Mouse (Mus musculus): ENCODE measurements around the gene Map2k3. TPM values are rescaled to one million over a fixed set of nuclear protein-coding genes. Genes with fewer than 3 reads are reported as not detected.

Gene Map2k3
- total and polyA plus RNA-seq, 3 experiments = 73.2 to 132 (median 111) TPM

DNA sequence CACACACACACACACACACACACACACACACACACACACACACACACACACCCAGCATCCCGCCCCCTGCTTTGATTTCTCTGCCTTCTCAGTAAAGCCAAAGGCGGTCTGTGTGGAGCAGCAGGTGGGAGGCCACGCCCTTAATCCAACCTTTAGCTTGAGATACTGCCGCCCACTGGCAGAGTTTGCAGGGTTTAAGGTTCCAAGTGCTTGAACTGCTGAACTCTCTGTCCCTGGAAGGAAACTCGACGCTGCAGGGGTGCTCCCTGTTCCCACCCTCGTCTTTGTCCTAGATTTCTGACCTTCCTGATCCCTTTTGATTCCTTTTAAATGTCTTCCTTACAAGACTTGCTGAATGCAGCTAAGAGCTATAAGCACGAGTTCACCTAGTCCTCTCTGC, 44.9 kb downstream of the Map2k3 start (continued):
- TF ChIP-seq ELF1 (IDR thresholded peaks at IDR 0.05; ENCODE audit: low read depth, low read length) = no peak
- peak in 2 of 3 experiments; percentile 46 to 59; a peak in 4 of 6 replicates for TF ChIP-seq CTCF (IDR thresholded peaks at IDR 0.05 in 2 of 3, conservative IDR thresholded peaks at IDR 0.05 in 1 of 3; ENCODE audit: control insufficient read depth in 1 of 3, insufficient read depth in 1 of 3, low read depth in 2 of 3, low read length in 3 of 3, poor library complexity in 1 of 3, severe bottlenecking in 1 of 3)
- no peak for TF ChIP-seq USF2 (IDR thresholded peaks at IDR 0.05; ENCODE audit: borderline replicate concordance in 1 of 2, insufficient read depth in 1 of 2, low read depth in 1 of 2, low read length in 2 of 2)
- TF ChIP-seq POLR2AphosphoS2 (IDR thresholded peaks at IDR 0.05; ENCODE audit: low read length) = no peak

DNA sequence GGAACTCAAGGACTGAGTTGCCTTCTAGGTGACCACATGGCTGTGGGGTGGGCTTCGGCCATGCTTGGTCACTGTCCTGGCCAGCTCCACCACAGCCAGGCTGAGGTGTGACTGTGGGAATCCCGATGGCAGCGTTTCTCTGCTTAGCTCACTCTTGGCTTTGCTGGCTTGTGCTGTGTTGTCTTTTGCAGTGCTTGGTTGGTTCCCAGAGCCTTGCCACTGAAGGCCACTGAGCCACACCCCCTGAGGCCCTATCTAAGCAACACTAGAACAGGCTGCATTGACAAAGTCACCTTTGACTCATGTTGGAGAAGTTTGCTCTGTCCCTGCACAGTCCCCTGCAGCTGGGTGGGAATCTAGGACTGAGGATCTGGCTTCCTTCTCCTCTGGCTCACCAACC, 45.3 kb downstream of the Map2k3 start:
- H3K27me3 ChIP-seq (ENCODE audit: control insufficient read depth in 1 of 2, insufficient read depth in 2 of 2, low read length in 2 of 2) = peaks cover 2 to 11% of the 10 kb centered on the region in 2 experiments; a peak in 3 of 4 replicates
- no peak for DNase-seq (ENCODE audit: low read depth, low spot score)
- H3K36me3 ChIP-seq (ENCODE audit: control insufficient read depth in 1 of 2, insufficient read depth in 2 of 2, low read length in 2 of 2) = no peaks in the 10 kb centered on the region
- H3K9ac ChIP-seq (ENCODE audit: control insufficient read depth, low read depth, low read length, poor library complexity, severe bottlenecking) = no peak overlapping the region
- TF ChIP-seq RCOR1 (IDR thresholded peaks at IDR 0.05; ENCODE audit: low read depth, low read length) (no peak), MAZ (IDR thresholded peaks at IDR 0.05; ENCODE audit: low read depth, low read length) (no peak), ZKSCAN1 (IDR thresholded peaks at IDR 0.05; ENCODE audit: low read depth, low read length) (no peak), ZNF384 (IDR thresholded peaks at IDR 0.05; ENCODE audit: low read depth, low read length) (no peak), GABPA (IDR thresholded peaks at IDR 0.05; ENCODE audit: low read depth, low read length) (no peak), POLR2AphosphoS2 (IDR thresholded peaks at IDR 0.05; ENCODE audit: low read length) (no peak), ZC3H11A (IDR thresholded peaks at IDR 0.05; ENCODE audit: low read depth, low read length) (no peak), POLR2A (IDR thresholded peaks at IDR 0.05; ENCODE audit: control insufficient read depth in 1 of 2, insufficient read depth in 1 of 2, low read depth in 1 of 2, low read length in 2 of 2, poor library complexity in 1 of 2) (no peak), JUND (IDR thresholded peaks at IDR 0.05; ENCODE audit: low read depth, low read length) (no peak), HCFC1 (IDR thresholded peaks at IDR 0.05; ENCODE audit: low read depth, low read length) (no peak)
- no peaks in the 10 kb centered on the region for H3K9me3 ChIP-seq (replicated peaks; ENCODE audit: insufficient read depth, low read length)
- H3K79me2 ChIP-seq (ENCODE audit: control insufficient read depth, insufficient read depth, low read length, poor library complexity) = no peaks in the 10 kb centered on the region
- no peak overlapping the region for H3K4me3 ChIP-seq (ENCODE audit: control insufficient read depth in 1 of 2, insufficient read depth in 1 of 2, low read depth in 2 of 2, low read length in 2 of 2)
- H3K27ac ChIP-seq (ENCODE audit: control insufficient read depth, low read depth, low read length) = no peak overlapping the region
- H3K4me1 ChIP-seq (ENCODE audit: control insufficient read depth in 1 of 2, insufficient read depth in 2 of 2, low read length in 2 of 2) = no peaks in the 10 kb centered on the region

DNA sequence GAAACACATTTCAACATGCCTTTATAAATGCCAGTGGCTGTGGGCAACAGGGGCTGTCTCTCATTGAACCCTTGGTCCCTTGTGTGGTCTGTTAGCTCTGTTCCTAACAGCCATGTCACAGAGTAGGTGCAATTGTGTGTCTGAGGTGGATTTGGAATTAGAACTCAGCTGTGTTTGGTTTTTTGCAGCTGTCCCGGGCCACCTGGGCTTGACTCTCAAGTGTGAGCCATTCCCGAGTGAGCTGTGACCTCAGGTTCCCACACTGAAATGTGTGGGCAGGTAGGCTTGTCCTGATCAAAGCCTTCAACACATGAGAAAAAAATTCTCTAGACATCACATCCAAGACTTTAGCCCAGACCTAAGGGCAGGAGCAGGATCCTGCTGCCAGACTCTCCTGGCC, 46.8 kb downstream of the Map2k3 start:
- H3K27me3 ChIP-seq (ENCODE audit: control insufficient read depth in 1 of 2, insufficient read depth in 2 of 2, low read length in 2 of 2) = peaks cover 5 to 8% of the 10 kb centered on the region in 2 experiments
- no peaks in the 10 kb centered on the region for H3K9me3 ChIP-seq (replicated peaks; ENCODE audit: insufficient read depth, low read length)
- H3K79me2 ChIP-seq (ENCODE audit: control insufficient read depth, insufficient read depth, low read length, poor library complexity) = no peaks in the 10 kb centered on the region
- no peaks in the 10 kb centered on the region for H3K36me3 ChIP-seq (ENCODE audit: control insufficient read depth in 1 of 2, insufficient read depth in 2 of 2, low read length in 2 of 2)
- no peak overlapping the region for H3K9ac ChIP-seq (ENCODE audit: control insufficient read depth, low read depth, low read length, poor library complexity, severe bottlenecking)
- H3K4me1 ChIP-seq (ENCODE audit: control insufficient read depth in 1 of 2, insufficient read depth in 2 of 2, low read length in 2 of 2) = no peaks in the 10 kb centered on the region
- DNase-seq (ENCODE audit: low read depth, low spot score) = no peak
- no peak for TF ChIP-seq TBP (IDR thresholded peaks at IDR 0.05; ENCODE audit: low read depth, low read length)
- TF ChIP-seq ZC3H11A (IDR thresholded peaks at IDR 0.05; ENCODE audit: low read depth, low read length) = no peak
- no peak for TF ChIP-seq TAL1 (IDR thresholded peaks at IDR 0.05; ENCODE audit: low read length)
- TF ChIP-seq ZKSCAN1 (IDR thresholded peaks at IDR 0.05; ENCODE audit: low read depth, low read length) = no peak
- no peak overlapping the region for H3K4me3 ChIP-seq (ENCODE audit: control insufficient read depth in 1 of 2, insufficient read depth in 1 of 2, low read depth in 2 of 2, low read length in 2 of 2)
- no peak overlapping the region for H3K27ac ChIP-seq (ENCODE audit: control insufficient read depth, low read depth, low read length)
